Mouse (Mus musculus): ENCODE measurements at regions not wholly inside any gene's neighbourhood (a gene's known extent, or its start where the extent isn't known, plus 50 kb on each side); places are given as distances from the start of the nearest gene placed in this dataset.

DNA sequence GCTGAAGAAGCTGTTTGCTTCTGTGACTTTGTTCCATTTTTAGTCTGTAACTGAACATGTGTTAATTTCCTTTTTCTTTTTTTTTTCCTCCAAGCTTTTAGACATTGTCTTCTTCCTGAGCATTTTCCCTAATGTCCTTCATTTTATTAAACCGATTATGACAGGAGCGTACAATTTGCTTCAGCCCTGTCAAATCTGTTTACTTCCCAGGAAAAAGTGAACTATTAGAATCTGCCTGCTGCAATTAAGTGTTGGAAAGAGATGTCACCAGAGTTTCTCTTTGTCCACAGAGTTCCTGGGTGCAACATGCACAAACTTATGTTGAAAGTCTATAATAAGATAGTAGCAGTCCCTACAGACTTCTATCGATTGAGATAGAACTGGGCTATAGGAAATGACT is 82.8 kb downstream of the Alg10b start:
- TF ChIP-seq CTCF (IDR thresholded peaks at IDR 0.05; ENCODE audit: borderline replicate concordance, insufficient read depth, low read depth, low read length) (no peak), POLR2A (IDR thresholded peaks at IDR 0.05; ENCODE audit: borderline replicate concordance, insufficient read depth, low read length) (no peak)

Measured in cerebellum, adult 2 months (tissue).